Mouse (Mus musculus) heart, postnatal 14 days (tissue): ENCODE data around the gene Zfp651. TPM values are rescaled to one million over a fixed set of nuclear protein-coding genes. Genes with fewer than 3 reads are reported as not detected.

Experiments
- DNase-seq, 2 experiments: peaks; one replicate each; pipeline ENCODE4 v3.0.0; 2021 to 2022
- intact Hi-C: fragments of 180-260 bp; cut with DNase I; formaldehyde crosslinking; loops from one replicate; pipeline ENCODE4 v1.15.1; 2025
- total RNA-seq, 2 experiments: library from RNA; stranded (reverse); gene quantifications; 2 replicates each; pipeline ENCODE4 v1.2.3; 2021

Gene Zfp651
- total RNA-seq, 2 experiments from 2014 or later = 89.4 to 91.9 TPM

DNA sequence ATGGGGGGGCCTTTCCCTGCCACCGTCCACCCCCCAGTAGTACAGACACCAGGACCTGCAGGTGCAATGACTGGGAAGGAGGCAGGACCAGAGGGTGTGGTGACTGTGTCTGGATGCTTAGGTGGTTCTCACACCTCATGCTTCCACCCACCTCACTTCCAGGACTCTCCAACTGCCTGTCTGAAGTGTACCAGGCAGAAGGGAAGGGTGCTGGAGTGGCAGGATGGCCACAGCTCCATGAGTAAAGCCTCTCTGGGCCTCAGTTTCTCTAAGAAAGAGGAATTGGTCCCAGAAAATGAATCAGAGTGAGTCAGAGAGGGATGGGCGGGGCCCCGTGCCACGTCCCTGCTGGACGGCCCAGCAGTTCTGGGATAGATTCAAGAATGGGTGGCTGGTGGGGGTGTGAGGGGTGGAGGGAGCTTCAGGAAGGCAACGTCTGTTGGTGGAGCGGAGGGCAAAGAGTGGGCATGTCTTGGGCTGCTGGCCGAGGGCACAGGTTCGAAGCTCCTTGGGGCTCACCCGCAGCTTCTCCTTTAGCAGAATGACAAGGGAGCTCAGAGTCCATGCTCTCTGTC lies 2.0 kb downstream of the Zfp651 start:
- intact Hi-C loops = loop anchor here (5.0 kb wide), 1 partner anchor 71 kb away; no protein-coding TSS in a partner anchor
- DNase-seq = no peak

GRCm38 (mm10) chr9:121761787-121762186 lies 2.7 kb downstream of the Zfp651 start:
- no peak for DNase-seq
- intact Hi-C loops = loop anchor here (5.0 kb wide), 1 partner anchor 71 kb away; no protein-coding TSS in a partner anchor

DNA sequence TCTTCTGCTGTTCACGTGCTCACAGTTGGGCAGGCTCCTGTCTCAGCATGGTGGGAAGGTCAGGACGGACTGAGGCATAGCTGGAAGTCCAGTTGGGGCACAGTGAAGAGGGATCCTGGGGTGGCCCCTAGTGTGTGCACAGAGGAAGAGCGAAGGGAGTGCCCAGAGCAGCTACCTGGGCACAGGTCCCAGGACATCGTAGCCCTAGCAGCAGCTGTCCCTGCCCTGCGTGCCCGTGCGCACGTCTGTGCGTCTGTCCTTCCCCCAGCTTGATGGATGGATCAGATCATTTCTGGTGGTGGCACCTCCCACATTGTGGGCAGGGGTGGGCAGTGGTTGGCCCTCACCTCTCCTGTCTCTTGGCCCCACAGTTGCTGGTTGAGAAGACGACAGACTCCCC lies 3.1 kb downstream of the Zfp651 start:
- intact Hi-C loops = loop anchor here (5.0 kb wide), 1 partner anchor 70 kb away; no protein-coding TSS in a partner anchor
- no peak for DNase-seq

GRCm38 (mm10) chr9:121762761-121763160 lies 3.6 kb downstream of the Zfp651 start:
- intact Hi-C loops = loop anchor here (5.0 kb wide), 1 partner anchor 70 kb away; no protein-coding TSS in a partner anchor
- DNase-seq = no peak

GRCm38 (mm10) chr9:121763716-121764115 lies 4.6 kb downstream of the Zfp651 start:
- intact Hi-C loops = loop anchor here (5.0 kb wide), 1 partner anchor 69 kb away; no protein-coding TSS in a partner anchor
- DNase-seq = peak; percentile 65 to 77

GRCm38 (mm10) chr9:121765166-121765855 lies 6.2 kb downstream of the Zfp651 start:
- intact Hi-C loops = no loop called here
- no peak for DNase-seq

DNA sequence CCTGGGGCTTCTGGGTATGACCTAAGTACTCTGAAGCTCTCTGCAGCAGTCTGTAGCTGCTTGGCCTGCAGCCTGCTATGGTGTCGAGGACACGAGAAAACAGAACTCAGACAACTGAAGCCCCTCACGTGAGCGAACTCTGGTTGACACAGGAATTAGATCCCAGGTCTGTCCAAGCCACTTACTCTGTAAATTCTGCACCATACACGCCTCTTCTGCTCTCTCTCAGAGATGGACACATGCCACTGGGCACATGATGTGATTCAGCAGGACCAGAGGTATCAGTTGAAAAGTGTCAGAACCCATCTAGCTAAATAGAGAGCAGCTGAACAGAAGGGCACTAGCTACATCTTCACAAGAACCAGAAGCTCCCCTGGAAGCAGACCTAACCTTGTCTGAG lies 13.3 kb downstream of the Zfp651 start:
- intact Hi-C loops = no loop called here
- DNase-seq = no peak

- intact Hi-C loops = no loop called here
Observed at GRCm38 (mm10) chr9:121775951-121776350, 16.8 kb downstream of the Zfp651 start.

GRCm38 (mm10) chr9:121776511-121776910 lies 17.4 kb downstream of the Zfp651 start:
- intact Hi-C loops = no loop called here
- DNase-seq = no peak

More at GRCm38 (mm10) chr9:121775951-121776350, 16.8 kb downstream of the Zfp651 start:
- DNase-seq = no peak

DNA sequence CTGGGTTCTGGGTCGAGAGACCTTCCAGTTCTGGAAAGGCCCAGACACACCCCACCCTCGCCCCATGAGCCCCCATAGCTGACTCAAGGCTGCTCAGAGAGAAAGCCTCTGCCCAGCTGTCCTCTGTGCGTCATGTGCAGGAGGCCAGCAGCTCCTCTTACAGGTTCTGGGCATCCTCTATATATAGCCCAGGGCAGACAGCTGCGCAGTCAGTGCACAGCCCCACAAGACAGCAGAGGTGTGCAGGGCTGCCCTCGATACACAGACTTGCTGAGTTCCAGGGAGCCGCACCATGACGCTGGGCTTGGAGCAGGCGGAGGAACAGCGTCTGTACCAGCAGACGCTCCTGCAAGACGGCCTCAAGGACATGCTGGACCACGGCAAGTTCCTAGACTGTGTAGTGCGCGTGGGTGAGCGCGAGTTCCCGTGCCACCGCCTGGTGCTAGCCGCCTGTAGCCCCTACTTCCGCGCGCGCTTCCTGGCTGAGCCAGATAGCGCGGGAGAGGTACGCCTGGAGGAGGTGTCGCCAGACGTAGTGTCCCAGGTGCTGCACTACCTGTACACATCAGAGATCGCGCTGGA lies 18.4 kb downstream of the Zfp651 start, which contains the start of gene Klhl40:
Gene Klhl40 (plus strand): TSS at position 124 of the 582 bp plus-strand sequence.
- intact Hi-C loops = no loop called here
- DNase-seq = no peak

- intact Hi-C loops = no loop called here
- peak; percentile 46 to 61 for DNase-seq
Observed at GRCm38 (mm10) chr9:121778066-121778624, 19.0 kb downstream of the Zfp651 start.

- intact Hi-C loops = no loop called here
- no peak for DNase-seq
Observed at GRCm38 (mm10) chr9:121784801-121785200, 25.7 kb downstream of the Zfp651 start.

DNA sequence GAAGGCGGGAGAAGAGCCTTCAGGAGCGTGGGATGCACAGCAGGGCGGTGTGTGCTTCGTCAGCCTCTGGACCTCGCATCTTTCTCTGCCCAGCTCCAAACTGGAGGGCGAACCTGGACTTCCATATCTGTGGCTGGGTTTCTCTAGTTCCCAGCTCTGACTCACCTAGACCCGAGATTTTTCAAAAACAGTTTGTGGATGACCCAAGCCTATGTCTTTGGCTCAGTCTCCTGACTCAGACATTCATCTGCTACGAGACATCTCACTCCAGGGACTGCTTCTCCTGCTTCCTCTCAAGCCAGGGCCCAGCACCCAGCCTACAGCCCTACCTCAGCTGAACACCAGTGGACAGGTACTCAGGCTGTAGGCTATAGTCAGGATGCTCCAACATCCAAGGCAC lies 26.1 kb downstream of the Zfp651 start:
- intact Hi-C loops = no loop called here
- no peak for DNase-seq

DNA sequence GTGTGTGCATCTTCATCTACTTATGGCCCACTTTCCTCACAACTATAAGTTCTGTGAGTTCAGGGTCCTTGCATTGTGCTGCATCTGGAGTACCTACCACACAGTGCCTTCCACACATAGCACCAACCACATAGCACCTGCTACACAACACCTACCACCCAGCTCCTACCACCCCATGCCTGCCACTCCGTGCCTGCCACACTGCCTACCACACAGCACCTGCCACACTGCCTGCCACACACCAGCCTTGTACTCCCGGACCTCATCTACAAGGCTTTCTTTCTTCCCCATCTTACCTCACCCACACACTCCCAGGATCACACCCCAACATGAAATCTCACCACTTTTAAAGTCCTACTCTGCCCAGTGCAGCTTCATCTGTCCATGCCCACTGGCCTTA lies 27.2 kb downstream of the Zfp651 start:
- DNase-seq = no peak
- intact Hi-C loops = no loop called here

- DNase-seq = peak; percentile 81 to 86
- intact Hi-C loops = no loop called here
Observed at GRCm38 (mm10) chr9:121791206-121791605, 32.1 kb downstream of the Zfp651 start.

DNA sequence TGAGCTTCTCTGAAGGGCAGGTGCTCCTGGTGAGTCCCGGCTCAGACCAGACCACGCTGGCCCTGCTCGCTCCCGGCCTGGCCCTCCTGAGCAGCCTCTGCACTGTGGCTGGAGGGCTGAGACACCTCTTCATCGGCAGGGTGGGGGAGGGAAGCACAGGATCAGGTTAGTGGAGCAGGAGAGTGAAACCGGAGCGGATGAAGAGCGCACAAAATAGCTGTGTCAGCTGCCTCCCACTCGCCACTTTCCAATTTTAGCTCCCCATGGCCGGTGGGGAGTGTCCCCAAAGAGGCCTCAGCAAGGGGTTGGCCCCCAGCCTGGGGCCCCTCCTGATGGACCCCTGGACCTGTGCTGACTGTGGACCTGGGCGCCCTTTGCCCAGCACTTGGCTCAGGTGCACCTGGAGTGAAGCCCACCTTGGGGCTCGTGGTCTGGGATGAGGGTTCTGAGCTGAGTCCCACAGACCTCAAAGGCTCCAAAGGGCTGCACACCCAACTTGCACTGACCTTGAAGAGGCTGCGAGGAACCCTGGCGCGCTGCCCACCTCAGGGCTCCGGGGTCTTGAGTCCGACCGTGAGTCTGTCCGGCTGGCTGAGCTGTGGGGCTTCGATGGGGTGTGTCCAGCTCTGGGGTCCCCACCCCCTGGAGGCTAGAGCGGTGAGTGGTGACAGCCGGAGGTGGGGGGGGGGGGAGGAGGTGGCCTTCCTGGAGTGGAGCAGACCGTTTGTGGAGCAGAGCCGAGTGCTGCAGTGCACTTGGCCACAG lies 32.8 kb downstream of the Zfp651 start, which contains the start of gene Hhatl:
Gene Hhatl (minus strand): TSS at position 751 of the 765 bp plus-strand sequence.
- intact Hi-C loops = no loop called here
- peak; percentile 45 to 63 for DNase-seq

GRCm38 (mm10) chr9:121794972-121795539 lies 35.9 kb downstream of the Zfp651 start:
- intact Hi-C loops = no loop called here
- peak; percentile 67 to 79 for DNase-seq

GRCm38 (mm10) chr9:121797722-121798121 lies 38.6 kb downstream of the Zfp651 start:
- intact Hi-C loops = no loop called here

DNA sequence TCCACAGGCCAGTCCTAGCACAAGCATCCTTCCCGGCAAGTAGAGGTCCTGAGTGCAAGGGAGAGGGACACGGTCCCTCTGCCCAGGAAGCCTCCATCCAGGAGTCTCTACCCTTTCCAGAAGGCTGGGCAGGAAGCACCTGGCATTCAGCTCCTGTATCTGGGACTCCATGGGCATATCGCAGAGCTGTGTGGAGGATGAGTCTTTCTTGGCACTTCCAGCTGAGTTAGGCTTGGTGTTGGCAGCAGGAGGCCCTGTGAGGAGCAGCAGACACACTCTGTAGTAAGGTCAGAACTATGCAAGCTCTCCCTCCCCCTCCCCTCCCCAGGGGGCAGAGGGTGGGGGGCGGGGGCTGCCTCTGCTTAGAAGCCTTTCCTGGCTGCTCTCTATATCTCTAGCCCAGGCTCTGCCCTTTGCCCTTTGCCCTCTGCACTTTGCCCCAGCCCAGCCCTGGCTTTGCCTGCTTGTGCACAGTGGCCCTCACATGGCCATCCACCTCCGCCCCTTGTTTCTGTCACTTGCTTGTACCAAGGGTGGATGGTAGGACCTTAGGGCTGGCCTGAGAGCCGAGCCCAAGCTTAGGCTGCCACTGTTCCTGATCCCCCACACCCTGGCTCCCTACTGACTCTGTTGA lies 39.9 kb downstream of the Zfp651 start:
- intact Hi-C loops = no loop called here
- DNase-seq = no peak

More at GRCm38 (mm10) chr9:121797722-121798121, 38.6 kb downstream of the Zfp651 start:
- DNase-seq = no peak
